Mouse (Mus musculus): ENCODE results near the gene Amh. TPM values are rescaled to one million over a fixed set of nuclear protein-coding genes. Genes with fewer than 3 reads are reported as not detected.
"Not testable (repeated sequence)": the region's sequence is repeated elsewhere in the genome, so short reads cannot be mapped to it uniquely, and the experiment has no call there.

The Amh gene
- polyA plus RNA-seq, 1 experiment from 2014 or later, result 0.22 TPM

GRCm38 (mm10) chr10:80827063-80827869 lies 22.2 kb downstream of the Amh start:
- Histone ChIP-seq H3K9ac (peak overlapping the region; percentile 92), H3K36me3 (peaks cover 30% of the 10 kb centered on the region), H3K27me3 (no peaks in the 10 kb centered on the region), H3K27ac (peak overlapping the region; percentile 96), H3K4me2 (peak overlapping the region; percentile 100), H3K9me3 (no peaks in the 10 kb centered on the region), H3K4me1 (replicated peaks) (peaks cover 34% of the 10 kb centered on the region), H3K4me3 (peak overlapping the region; percentile 80)
- no peak for ATAC-seq (ENCODE audit: low FRiP score)
- 9% methylated on average over 29 of the region's 29 CpGs for WGBS

- Histone ChIP-seq H3K9me3 (no peaks in the 10 kb centered on the region), H3K36me3 (peaks cover 32% of the 10 kb centered on the region), H3K27me3 (peaks cover 1% of the 10 kb centered on the region), H3K27ac (no peak overlapping the region), H3K4me1 (replicated peaks) (peaks cover 40% of the 10 kb centered on the region), H3K4me2 (peak overlapping the region; percentile 100), H3K9ac (peak overlapping the region; percentile 92), H3K4me3 (peak overlapping the region; percentile 80)
- WGBS, result 80% methylated on average over 10 of the region's 10 CpGs
- ATAC-seq (ENCODE audit: low FRiP score), result no peak
Measured at GRCm38 (mm10) chr10:80827870-80828420, 22.9 kb downstream of the Amh start.

- H3K27ac ChIP-seq; H3K9me3 ChIP-seq; ATAC-seq (ENCODE audit: low FRiP score); H3K27me3 ChIP-seq: not testable (repeated sequence)
- WGBS, result 86% methylated on average over 9 of the region's 9 CpGs
- Histone ChIP-seq H3K4me3 (peak overlapping the region; percentile 80), H3K4me2 (peak overlapping the region; percentile 100), H3K36me3 (peaks cover 32% of the 10 kb centered on the region), H3K4me1 (replicated peaks) (peaks cover 40% of the 10 kb centered on the region), H3K9ac (peak overlapping the region; percentile 92; the same call in 1 of the 2 replicates)
Measured at GRCm38 (mm10) chr10:80828587-80828986, 23.5 kb downstream of the Amh start.

GRCm38 (mm10) chr10:80829359-80830278 lies 24.6 kb downstream of the Amh start:
- no peaks in the 10 kb centered on the region for H3K9me3 ChIP-seq
- peaks cover 37% of the 10 kb centered on the region for H3K36me3 ChIP-seq
- peaks cover 40% of the 10 kb centered on the region for H3K4me1 ChIP-seq (replicated peaks)
- 67% methylated on average over 1 of the region's 1 CpGs for WGBS
- H3K27ac ChIP-seq, result no peak overlapping the region
- peak overlapping the region; percentile 51; the same call in 1 of the 2 replicates for H3K9ac ChIP-seq
- peaks cover 18% of the 10 kb centered on the region for H3K27me3 ChIP-seq
- 0 out of 2 replicates have a peak overlapping the region, but pooled peaks have one; percentile 1 for H3K4me3 ChIP-seq
- no peak for ATAC-seq (ENCODE audit: low FRiP score)
- 0 out of 2 replicates have a peak overlapping the region, but pooled peaks have one; percentile 3 for H3K4me2 ChIP-seq

GRCm38 (mm10) chr10:80831136-80831535 lies 26.1 kb downstream of the Amh start:
- Histone ChIP-seq H3K36me3 (peaks cover 37% of the 10 kb centered on the region), H3K27ac (no peak overlapping the region; the same call in 1 of the 2 replicates), H3K9ac (no peak overlapping the region), H3K9me3 (no peaks in the 10 kb centered on the region), H3K4me3 (no peak overlapping the region), H3K27me3 (peaks cover 33% of the 10 kb centered on the region), H3K4me1 (replicated peaks) (peaks cover 52% of the 10 kb centered on the region), H3K4me2 (no peak overlapping the region)
- ATAC-seq (ENCODE audit: low FRiP score), result no peak
- 4% methylated on average over 9 of the region's 9 CpGs for WGBS

- Histone ChIP-seq H3K27me3 (peaks cover 49% of the 10 kb centered on the region), H3K4me3 (no peak overlapping the region), H3K36me3 (peaks cover 37% of the 10 kb centered on the region), H3K4me2 (no peak overlapping the region), H3K9ac (no peak overlapping the region), H3K9me3 (no peaks in the 10 kb centered on the region), H3K27ac (no peak overlapping the region), H3K4me1 (replicated peaks) (peaks cover 46% of the 10 kb centered on the region)
- no peak for ATAC-seq (ENCODE audit: low FRiP score)
- 35% methylated on average over 7 of the region's 7 CpGs for WGBS
Measured at GRCm38 (mm10) chr10:80832818-80833217, 27.8 kb downstream of the Amh start.

- Histone ChIP-seq H3K27me3 (peaks cover 53% of the 10 kb centered on the region), H3K4me3 (peak overlapping the region; percentile 12), H3K9me3 (no peaks in the 10 kb centered on the region), H3K4me2 (peak overlapping the region; percentile 11), H3K36me3 (peaks cover 16% of the 10 kb centered on the region), H3K4me1 (replicated peaks) (peaks cover 26% of the 10 kb centered on the region), H3K9ac (peak overlapping the region; percentile 35; the same call in 1 of the 2 replicates), H3K27ac (no peak overlapping the region)
- 42% methylated on average over 30 of the region's 30 CpGs for WGBS
- 0 out of 2 replicates have a peak, but pooled peaks have one; percentile 21 for ATAC-seq (ENCODE audit: low FRiP score)
Measured at GRCm38 (mm10) chr10:80835617-80836016, 30.6 kb downstream of the Amh start.

- no peak overlapping the region for H3K27ac ChIP-seq
- peaks cover 18% of the 10 kb centered on the region for H3K4me1 ChIP-seq (replicated peaks)
- H3K4me3 ChIP-seq, result no peak overlapping the region
- WGBS, result 47% methylated on average over 7 of the region's 7 CpGs
- peaks cover 62% of the 10 kb centered on the region for H3K27me3 ChIP-seq
- H3K9ac ChIP-seq, result no peak overlapping the region
- peaks cover 8% of the 10 kb centered on the region for H3K36me3 ChIP-seq
- ATAC-seq (ENCODE audit: low FRiP score), result no peak
- no peak overlapping the region for H3K4me2 ChIP-seq
- H3K9me3 ChIP-seq, result no peaks in the 10 kb centered on the region
Measured at GRCm38 (mm10) chr10:80836949-80837379, 31.9 kb downstream of the Amh start.

- H3K36me3 ChIP-seq, result peaks cover 4% of the 10 kb centered on the region; the same call in 1 of the 2 replicates
- no peak for ATAC-seq (ENCODE audit: low FRiP score)
- no peak overlapping the region for H3K4me2 ChIP-seq
- H3K9me3 ChIP-seq, result no peaks in the 10 kb centered on the region
- peaks cover 71% of the 10 kb centered on the region for H3K27me3 ChIP-seq
- H3K9ac ChIP-seq, result peak overlapping the region; percentile 31; the same call in 1 of the 2 replicates
- peaks cover 14% of the 10 kb centered on the region for H3K4me1 ChIP-seq (replicated peaks)
- H3K27ac ChIP-seq, result no peak overlapping the region
- 17% methylated on average over 2 of the region's 2 CpGs for WGBS
- H3K4me3 ChIP-seq, result no peak overlapping the region; the same call in 1 of the 2 replicates
Measured at GRCm38 (mm10) chr10:80837827-80838226, 32.8 kb downstream of the Amh start.

- Histone ChIP-seq H3K4me3 (no peak overlapping the region), H3K4me2 (no peak overlapping the region), H3K36me3 (peaks cover 4% of the 10 kb centered on the region; the same call in 1 of the 2 replicates), H3K9ac (no peak overlapping the region), H3K27ac (no peak overlapping the region), H3K9me3 (no peaks in the 10 kb centered on the region), H3K4me1 (replicated peaks) (peaks cover 19% of the 10 kb centered on the region), H3K27me3 (peaks cover 71% of the 10 kb centered on the region)
- no peak for ATAC-seq (ENCODE audit: low FRiP score)
- WGBS, result 80% methylated on average over 2 of the region's 2 CpGs
Measured at GRCm38 (mm10) chr10:80838346-80838912, 33.4 kb downstream of the Amh start.

GRCm38 (mm10) chr10:80839848-80840247 lies 34.8 kb downstream of the Amh start:
- Histone ChIP-seq H3K9me3 (no peaks in the 10 kb centered on the region), H3K4me1 (replicated peaks) (peaks cover 29% of the 10 kb centered on the region), H3K4me3 (no peak overlapping the region), H3K27me3 (peaks cover 71% of the 10 kb centered on the region), H3K4me2 (no peak overlapping the region), H3K36me3 (no peaks in the 10 kb centered on the region), H3K27ac (no peak overlapping the region), H3K9ac (peak overlapping the region; percentile 55; the same call in 1 of the 2 replicates)
- 68% methylated on average over 6 of the region's 6 CpGs for WGBS
- no peak for ATAC-seq (ENCODE audit: low FRiP score)

Data from hindbrain, embryonic 13.5 days (tissue).